Mouse (Mus musculus): ENCODE measurements around the gene Itih5. TPM values are rescaled to one million over a fixed set of nuclear protein-coding genes. Genes with fewer than 3 reads are reported as not detected.

Gene Itih5
- polyA plus RNA-seq, 1 experiment from 2014 or later, result not detected

GRCm38 (mm10) chr2:10132128-10132527 is 21.2 kb upstream of the Itih5 start:
- DNase-seq (ENCODE audit: low read depth, low spot score), result no peak
- in situ Hi-C loops (cut with MboI; ENCODE audit: low pct_unique_long_range_greater_than_20kb), result no loop called here
- ChIA-PET CTCF (interaction anchor here (0.7 to 1.3 kb wide), 2 partner anchors 11 to 21 kb away, joined by 3 to 4 read pairs; no protein-coding TSS in a partner anchor), POLR2A (no interaction called here)
- no peak for ATAC-seq
- H3K27me3 ChIP-seq, result no peaks in the 10 kb centered on the region
- TF ChIP-seq CTCF (IDR thresholded peaks at IDR 0.05), result no peak

- POLR2A ChIA-PET, result no interaction called here
- DNase-seq (ENCODE audit: low read depth, low spot score), result no peak
- in situ Hi-C loops (cut with MboI; ENCODE audit: low pct_unique_long_range_greater_than_20kb), result no loop called here
- TF ChIP-seq CTCF (IDR thresholded peaks at IDR 0.05), result no peak
- CTCF ChIA-PET, result no interaction called here
- no peak for ATAC-seq
- no peaks in the 10 kb centered on the region for H3K27me3 ChIP-seq
Observed at GRCm38 (mm10) chr2:10133941-10134340, 19.4 kb upstream of the Itih5 start.

GRCm38 (mm10) chr2:10137320-10137719 is 16.1 kb upstream of the Itih5 start:
- in situ Hi-C loops (cut with MboI; ENCODE audit: low pct_unique_long_range_greater_than_20kb), result no loop called here
- CTCF ChIA-PET, result no interaction called here
- no peaks in the 10 kb centered on the region for H3K27me3 ChIP-seq
- no peak for DNase-seq (ENCODE audit: low read depth, low spot score)
- ATAC-seq, result no peak
- POLR2A ChIA-PET, result no interaction called here
- no peak for TF ChIP-seq CTCF (IDR thresholded peaks at IDR 0.05)

DNA sequence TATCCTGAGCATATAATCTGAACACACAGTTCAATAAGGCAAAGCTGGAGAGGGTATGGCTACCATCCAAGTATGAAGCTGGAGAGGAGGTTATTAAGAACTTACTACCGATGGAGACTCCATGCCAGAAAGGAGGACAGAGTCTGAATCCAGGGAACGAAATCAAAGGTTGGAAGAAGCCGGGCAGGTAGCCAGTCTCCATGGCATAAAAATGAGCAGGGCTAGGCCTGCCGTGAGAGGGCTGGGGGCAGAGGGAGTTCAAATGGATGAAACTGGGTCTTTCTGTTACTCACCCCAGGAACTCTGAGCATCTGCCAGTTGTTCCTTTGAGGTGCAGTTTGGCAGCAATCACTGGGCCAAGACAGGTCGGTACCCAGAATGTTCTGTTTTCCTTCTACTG is 12.9 kb upstream of the Itih5 start:
- ATAC-seq (no peak), DNase-seq (ENCODE audit: low read depth, low spot score) (no peak)
- ChIA-PET CTCF (interaction anchor here (1.5 to 2.1 kb wide), 2 partner anchors 17 to 148 kb away, joined by 3 to 5 read pairs; no protein-coding TSS in a partner anchor), POLR2A (no interaction called here)
- in situ Hi-C loops (cut with MboI; ENCODE audit: low pct_unique_long_range_greater_than_20kb), result no loop called here
- no peak for TF ChIP-seq CTCF (IDR thresholded peaks at IDR 0.05)
- no peaks in the 10 kb centered on the region for H3K27me3 ChIP-seq

GRCm38 (mm10) chr2:10142472-10143454 is 10.6 kb upstream of the Itih5 start:
- ChIA-PET POLR2A (no interaction called here), CTCF (interaction anchor here (1.1 to 3.8 kb wide), 8 partner anchors 10 to 146 kb away, joined by 3 to 15 read pairs (median 8); partner anchors contain the start of gene Itih2)

GRCm38 (mm10) chr2:10145514-10145913 is 7.9 kb upstream of the Itih5 start:
- TF ChIP-seq CTCF (IDR thresholded peaks at IDR 0.05), result no peak
- in situ Hi-C loops (cut with MboI; ENCODE audit: low pct_unique_long_range_greater_than_20kb), result no loop called here
- no peak for DNase-seq (ENCODE audit: low read depth, low spot score)
- POLR2A ChIA-PET, result no interaction called here
- CTCF ChIA-PET, result interaction anchor here (0.8 to 1.0 kb wide), 2 partner anchors 37 to 143 kb away, joined by 3 read pairs; no protein-coding TSS in a partner anchor
- peaks cover 4% of the 10 kb centered on the region for H3K27me3 ChIP-seq
- no peak for ATAC-seq

More at GRCm38 (mm10) chr2:10142472-10143454, 10.6 kb upstream of the Itih5 start:
- in situ Hi-C loops (cut with MboI; ENCODE audit: low pct_unique_long_range_greater_than_20kb), result no loop called here
- peak; percentile 80 for TF ChIP-seq CTCF (IDR thresholded peaks at IDR 0.05)
- H3K27me3 ChIP-seq, result no peaks in the 10 kb centered on the region
- ATAC-seq (peak; percentile 83), DNase-seq (ENCODE audit: low read depth, low spot score) (peak; percentile 20)

DNA sequence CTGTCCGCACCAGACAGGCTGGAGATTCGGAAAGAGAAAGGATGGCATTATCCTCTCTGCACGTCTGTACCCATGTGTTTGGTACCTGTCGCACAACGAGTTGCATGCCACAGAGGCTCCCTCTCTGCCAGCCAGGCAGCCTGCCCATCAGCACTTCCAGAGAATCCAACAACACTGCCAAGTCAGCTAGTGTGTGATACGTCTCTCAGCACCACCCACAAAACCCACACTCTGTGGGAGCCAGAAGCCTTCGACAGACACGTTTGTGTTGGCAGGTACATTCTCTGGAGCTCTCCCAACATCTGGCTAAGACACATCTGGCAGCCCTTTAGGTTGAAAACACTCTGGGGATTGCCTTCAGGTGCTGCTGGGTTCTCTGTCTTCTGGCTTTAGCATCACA is 6.2 kb upstream of the Itih5 start:
- POLR2A ChIA-PET, result no interaction called here
- DNase-seq (ENCODE audit: low read depth, low spot score), result no peak

DNA sequence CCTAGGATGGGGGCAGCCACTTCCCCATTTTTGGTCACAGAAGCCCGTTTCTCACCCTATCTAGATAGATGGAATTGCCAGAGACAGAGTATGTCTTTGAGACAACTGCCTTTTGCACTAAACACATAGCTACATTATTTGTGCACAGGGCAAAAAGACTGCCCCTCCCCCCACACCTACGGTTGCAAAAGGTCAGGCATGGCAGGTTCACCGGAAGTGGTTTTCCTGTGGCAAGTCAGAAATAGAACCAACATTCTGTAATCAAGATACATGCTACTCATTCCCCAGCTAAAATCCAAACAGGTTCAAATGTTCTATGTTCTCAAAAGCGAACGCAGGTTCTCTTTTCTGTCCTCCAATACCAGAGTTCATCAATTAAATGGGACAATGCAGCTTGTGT is 781 bp upstream of the Itih5 start:
- CTCF ChIA-PET, result no interaction called here
- in situ Hi-C loops (cut with MboI; ENCODE audit: low pct_unique_long_range_greater_than_20kb), result no loop called here
- no peak for TF ChIP-seq CTCF (IDR thresholded peaks at IDR 0.05)
- POLR2A ChIA-PET, result no interaction called here
- no peak for DNase-seq (ENCODE audit: low read depth, low spot score)
- H3K27me3 ChIP-seq, result peaks cover 4% of the 10 kb centered on the region
- ATAC-seq, result no peak

More for the DNA sequence above, 6.2 kb upstream of the Itih5 start:
- no peak for TF ChIP-seq CTCF (IDR thresholded peaks at IDR 0.05)
- no peak for ATAC-seq
- CTCF ChIA-PET, result no interaction called here
- H3K27me3 ChIP-seq, result peaks cover 4% of the 10 kb centered on the region
- in situ Hi-C loops (cut with MboI; ENCODE audit: low pct_unique_long_range_greater_than_20kb), result no loop called here

GRCm38 (mm10) chr2:10157184-10157583 is 3.8 kb downstream of the Itih5 start:
- POLR2A ChIA-PET, result interaction anchor here (0.7 kb wide), 2 partner anchors 507 to 1470 kb away, joined by 3 read pairs; no protein-coding TSS in a partner anchor
- ATAC-seq, result no peak
- in situ Hi-C loops (cut with MboI; ENCODE audit: low pct_unique_long_range_greater_than_20kb), result no loop called here
- TF ChIP-seq CTCF (IDR thresholded peaks at IDR 0.05), result no peak
- no peak for DNase-seq (ENCODE audit: low read depth, low spot score)
- CTCF ChIA-PET, result no interaction called here
- H3K27me3 ChIP-seq, result no peaks in the 10 kb centered on the region

GRCm38 (mm10) chr2:10162011-10162410 is 8.6 kb downstream of the Itih5 start:
- ATAC-seq, result no peak
- CTCF ChIA-PET, result no interaction called here
- no peak for TF ChIP-seq CTCF (IDR thresholded peaks at IDR 0.05)
- no peak for DNase-seq (ENCODE audit: low read depth, low spot score)
- H3K27me3 ChIP-seq, result no peaks in the 10 kb centered on the region
- in situ Hi-C loops (cut with MboI; ENCODE audit: low pct_unique_long_range_greater_than_20kb), result no loop called here
- POLR2A ChIA-PET, result no interaction called here

DNA sequence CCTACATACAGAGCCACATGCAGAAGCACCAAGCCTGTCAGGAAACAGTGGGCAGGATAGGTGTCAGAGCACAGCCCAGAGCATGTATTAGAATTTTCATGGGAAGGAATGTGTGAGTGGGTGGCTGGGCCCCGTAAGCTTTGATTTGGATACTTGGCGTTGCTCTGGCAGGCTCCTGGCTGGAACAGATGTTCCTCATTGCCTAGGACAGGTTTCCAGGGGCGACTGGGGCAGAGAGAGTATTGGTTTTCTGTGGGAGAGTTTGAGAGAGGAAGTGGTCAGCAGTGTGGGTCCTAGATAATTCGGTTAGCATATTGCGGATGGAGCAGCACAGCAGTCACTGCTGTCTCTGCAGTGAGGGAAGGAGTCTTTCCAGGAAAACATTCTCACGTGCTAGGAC is 13.3 kb downstream of the Itih5 start:
- no peak for TF ChIP-seq CTCF (IDR thresholded peaks at IDR 0.05)
- in situ Hi-C loops (cut with MboI; ENCODE audit: low pct_unique_long_range_greater_than_20kb), result no loop called here
- no peak for ATAC-seq
- no peaks in the 10 kb centered on the region for H3K27me3 ChIP-seq
- no peak for DNase-seq (ENCODE audit: low read depth, low spot score)
- CTCF ChIA-PET, result no interaction called here
- POLR2A ChIA-PET, result no interaction called here

Data from Patski (cell line).